Mouse (Mus musculus): ENCODE measurements around the gene Lrrc4c. TPM values are rescaled to one million over a fixed set of nuclear protein-coding genes. Genes with fewer than 3 reads are reported as not detected.
A peak's percentile ranks its signal among the peaks of the same experiment; 100 is the strongest.

The Lrrc4c gene
- polyA plus RNA-seq, 1 experiment from 2014 or later, result 13.4 TPM

GRCm38 (mm10) chr2:97467664-97468063, 1149.7 kb downstream of the Lrrc4c start:
- Histone ChIP-seq H3K9ac (peak overlapping the region; percentile 21; the same call in 1 of the 2 replicates), H3K27me3 (0 out of 2 replicates have a peak, but pooled peaks cover 4% of the 10 kb centered on the region), H3K4me3 (replicated peaks) (peak overlapping the region; percentile 52), H3K27ac (peak overlapping the region; percentile 89; the same call in 1 of the 2 replicates), H3K36me3 (replicated peaks) (no peaks in the 10 kb centered on the region), H3K4me1 (0 out of 2 replicates have a peak, but pooled peaks cover 7% of the 10 kb centered on the region), H3K4me2 (peak overlapping the region; percentile 72), H3K9me3 (no peaks in the 10 kb centered on the region)
- ATAC-seq (ENCODE audit: low FRiP score), result no peak
- WGBS, result 3% methylated on average over 8 of the region's 8 CpGs

GRCm38 (mm10) chr2:97468372-97468771, 1150.4 kb downstream of the Lrrc4c start:
- Histone ChIP-seq H3K4me1 (0 out of 2 replicates have a peak, but pooled peaks cover 7% of the 10 kb centered on the region), H3K9me3 (no peaks in the 10 kb centered on the region), H3K27me3 (0 out of 2 replicates have a peak, but pooled peaks cover 4% of the 10 kb centered on the region), H3K36me3 (replicated peaks) (no peaks in the 10 kb centered on the region), H3K27ac (no peak overlapping the region), H3K9ac (peak overlapping the region; percentile 48; the same call in 1 of the 2 replicates), H3K4me3 (replicated peaks) (peak overlapping the region; percentile 52), H3K4me2 (peak overlapping the region; percentile 72)
- 15% methylated on average over 5 of the region's 5 CpGs for WGBS
- no peak for ATAC-seq (ENCODE audit: low FRiP score)

DNA sequence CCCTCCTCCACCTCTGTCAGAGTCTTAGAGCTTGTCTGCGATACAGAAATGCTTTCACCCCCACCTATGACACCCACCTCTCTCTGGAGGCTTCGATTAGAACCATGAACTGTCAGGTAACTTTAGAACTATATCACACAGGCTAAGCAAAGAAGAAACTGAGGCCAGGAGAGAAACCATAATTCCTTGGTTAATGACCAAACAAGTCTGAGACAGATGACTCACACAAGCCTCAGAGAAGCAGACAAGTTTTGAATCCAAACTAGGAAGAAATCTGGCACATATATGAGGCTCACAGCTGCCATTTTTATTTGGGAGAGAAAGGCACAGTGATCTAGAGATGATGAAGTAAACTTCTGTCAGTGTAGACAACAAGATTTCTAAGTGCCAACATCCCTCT, 1151.4 kb downstream of the Lrrc4c start:
- H3K9me3 ChIP-seq, result no peaks in the 10 kb centered on the region
- 50% methylated on average over 2 of the region's 2 CpGs for WGBS
- H3K27ac ChIP-seq, result no peak overlapping the region
- 0 out of 2 replicates have a peak, but pooled peaks cover 7% of the 10 kb centered on the region for H3K4me1 ChIP-seq
- peak overlapping the region; percentile 72 for H3K4me2 ChIP-seq
- H3K27me3 ChIP-seq, result 0 out of 2 replicates have a peak, but pooled peaks cover 4% of the 10 kb centered on the region
- 0 out of 2 replicates have a peak overlapping the region, but pooled peaks have one; percentile 48 for H3K9ac ChIP-seq
- no peak for ATAC-seq (ENCODE audit: low FRiP score)
- H3K4me3 ChIP-seq (replicated peaks), result peak overlapping the region; percentile 52
- no peaks in the 10 kb centered on the region for H3K36me3 ChIP-seq (replicated peaks)

DNA sequence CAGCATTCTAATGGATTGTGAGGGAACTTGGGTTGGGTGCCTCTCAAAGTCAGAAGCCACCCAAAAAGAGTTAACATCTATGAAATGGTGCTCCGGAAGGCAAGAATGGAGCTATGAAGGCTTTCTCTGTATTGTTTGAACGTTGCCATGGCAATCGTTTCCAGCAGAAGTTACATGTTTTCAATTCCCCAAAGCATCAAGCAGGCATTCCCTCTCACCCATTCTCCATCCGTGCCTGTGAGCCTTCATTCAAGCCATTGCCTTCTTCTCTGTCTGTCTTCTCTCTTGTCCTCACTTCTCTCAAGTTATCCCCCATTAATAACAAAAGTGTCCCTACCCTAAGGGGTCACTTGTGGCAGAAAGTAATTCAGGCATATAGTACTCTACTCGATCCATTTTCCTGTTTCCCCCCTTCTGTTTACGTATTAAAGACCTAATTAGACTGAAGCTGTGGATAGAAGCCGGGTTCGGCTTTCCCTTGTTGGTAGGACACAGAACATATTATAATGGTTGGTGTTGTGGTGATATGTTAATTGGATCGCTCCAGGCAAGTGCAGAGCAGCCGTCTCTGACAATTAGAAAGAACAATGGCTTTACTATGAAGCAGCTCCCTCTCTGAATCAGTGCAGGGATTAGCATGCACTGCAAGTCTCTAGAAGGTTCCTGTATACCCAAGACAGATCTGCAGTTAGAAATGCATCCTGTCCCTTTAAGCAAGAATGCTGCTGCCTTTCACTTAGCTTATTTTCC, 1160.4 kb downstream of the Lrrc4c start:
- H3K27ac ChIP-seq, result peak overlapping the region; percentile 57
- peaks cover 15% of the 10 kb centered on the region for H3K4me1 ChIP-seq
- ATAC-seq (ENCODE audit: low FRiP score), result peak; percentile 93
- H3K4me3 ChIP-seq (replicated peaks), result no peak overlapping the region
- no peaks in the 10 kb centered on the region for H3K27me3 ChIP-seq
- no peaks in the 10 kb centered on the region for H3K9me3 ChIP-seq
- no peak overlapping the region for H3K9ac ChIP-seq
- H3K36me3 ChIP-seq (replicated peaks), result no peaks in the 10 kb centered on the region
- H3K4me2 ChIP-seq, result peak overlapping the region; percentile 41
- 14% methylated on average over 10 of the region's 10 CpGs for WGBS

DNA sequence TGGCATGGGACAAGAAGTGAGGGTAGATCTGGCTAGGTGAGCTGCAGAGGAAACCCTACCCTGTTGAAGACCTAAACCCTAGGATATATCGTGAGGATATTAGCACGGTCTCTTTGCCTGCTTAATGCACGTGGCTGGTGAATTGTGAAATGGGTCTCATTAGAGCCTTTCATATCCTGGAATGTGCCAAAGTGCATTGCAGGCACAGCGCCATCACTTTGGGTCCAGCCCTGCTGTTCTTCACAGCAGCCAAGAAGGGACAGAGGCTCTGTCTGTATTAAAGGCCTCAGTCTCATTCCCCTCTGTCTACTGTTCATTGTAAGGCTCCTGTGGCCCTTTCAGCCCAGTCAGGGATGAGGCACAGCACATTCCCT, 1160.9 kb downstream of the Lrrc4c start:
- Histone ChIP-seq H3K27me3 (no peaks in the 10 kb centered on the region), H3K4me2 (peak overlapping the region; percentile 41), H3K36me3 (replicated peaks) (no peaks in the 10 kb centered on the region), H3K27ac (peak overlapping the region; percentile 57), H3K9ac (no peak overlapping the region), H3K4me1 (peaks cover 15% of the 10 kb centered on the region), H3K9me3 (no peaks in the 10 kb centered on the region), H3K4me3 (replicated peaks) (no peak overlapping the region)
- WGBS, result 25% methylated on average over 4 of the region's 4 CpGs
- ATAC-seq (ENCODE audit: low FRiP score), result peak; percentile 69

GRCm38 (mm10) chr2:97484990-97485389, 1167.0 kb downstream of the Lrrc4c start:
- peaks cover 7% of the 10 kb centered on the region; the same call in 1 of the 2 replicates for H3K4me1 ChIP-seq
- H3K9ac ChIP-seq, result no peak overlapping the region
- H3K4me2 ChIP-seq, result no peak overlapping the region
- ATAC-seq (ENCODE audit: low FRiP score), result no peak
- H3K36me3 ChIP-seq (replicated peaks), result no peaks in the 10 kb centered on the region
- H3K27ac ChIP-seq, result no peak overlapping the region
- H3K4me3 ChIP-seq (replicated peaks), result no peak overlapping the region
- 63% methylated on average over 1 of the region's 1 CpGs for WGBS
- no peaks in the 10 kb centered on the region for H3K27me3 ChIP-seq
- H3K9me3 ChIP-seq, result no peaks in the 10 kb centered on the region

GRCm38 (mm10) chr2:97485609-97486008, 1167.6 kb downstream of the Lrrc4c start:
- 56% methylated on average over 2 of the region's 2 CpGs for WGBS
- ATAC-seq (ENCODE audit: low FRiP score), result no peak
- no peak overlapping the region for H3K27ac ChIP-seq

DNA sequence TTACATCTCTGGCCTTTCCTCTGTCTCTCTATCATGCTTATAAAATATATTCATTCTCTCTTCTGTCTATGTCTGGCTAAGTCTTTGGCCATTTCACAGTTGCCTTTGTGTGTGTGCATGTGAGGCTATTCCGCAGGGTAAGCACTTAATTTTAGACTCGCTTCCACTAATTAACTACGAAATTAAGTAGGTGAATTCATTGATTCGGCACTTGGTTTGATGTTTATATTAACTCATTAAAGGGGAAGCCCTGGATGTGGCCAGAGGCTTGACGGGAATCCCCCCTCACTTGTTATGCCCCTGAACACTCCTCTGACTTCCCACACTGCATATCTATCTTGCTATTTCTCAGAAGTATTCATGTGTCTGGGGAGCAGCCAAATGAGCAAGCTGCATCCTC, 1169.6 kb downstream of the Lrrc4c start:
- no peaks in the 10 kb centered on the region for H3K36me3 ChIP-seq (replicated peaks)
- 42% methylated on average over 5 of the region's 5 CpGs for WGBS
- no peak overlapping the region for H3K27ac ChIP-seq
- no peak overlapping the region for H3K4me2 ChIP-seq
- ATAC-seq (ENCODE audit: low FRiP score), result no peak; the same call in 1 of the 2 replicates
- H3K9ac ChIP-seq, result no peak overlapping the region
- no peak overlapping the region for H3K4me3 ChIP-seq (replicated peaks)
- H3K27me3 ChIP-seq, result no peaks in the 10 kb centered on the region
- peaks cover 7% of the 10 kb centered on the region; the same call in 1 of the 2 replicates for H3K4me1 ChIP-seq
- no peaks in the 10 kb centered on the region for H3K9me3 ChIP-seq

More at GRCm38 (mm10) chr2:97485609-97486008, 1167.6 kb downstream of the Lrrc4c start:
- H3K9ac ChIP-seq, result no peak overlapping the region
- H3K27me3 ChIP-seq, result no peaks in the 10 kb centered on the region
- no peak overlapping the region for H3K4me3 ChIP-seq (replicated peaks)
- H3K36me3 ChIP-seq (replicated peaks), result no peaks in the 10 kb centered on the region
- peaks cover 7% of the 10 kb centered on the region; the same call in 1 of the 2 replicates for H3K4me1 ChIP-seq
- no peaks in the 10 kb centered on the region for H3K9me3 ChIP-seq
- no peak overlapping the region for H3K4me2 ChIP-seq

GRCm38 (mm10) chr2:97497069-97497468, 1179.1 kb downstream of the Lrrc4c start:
- Histone ChIP-seq H3K9ac (no peak overlapping the region), H3K36me3 (replicated peaks) (no peaks in the 10 kb centered on the region), H3K27ac (no peak overlapping the region), H3K4me3 (replicated peaks) (no peak overlapping the region), H3K4me1 (no peaks in the 10 kb centered on the region), H3K9me3 (no peaks in the 10 kb centered on the region), H3K4me2 (no peak overlapping the region), H3K27me3 (no peaks in the 10 kb centered on the region)
- no peak for ATAC-seq (ENCODE audit: low FRiP score)

GRCm38 (mm10) chr2:97502501-97502900, 1184.5 kb downstream of the Lrrc4c start:
- Histone ChIP-seq H3K9ac (no peak overlapping the region), H3K27me3 (no peaks in the 10 kb centered on the region), H3K4me3 (replicated peaks) (no peak overlapping the region), H3K9me3 (no peaks in the 10 kb centered on the region), H3K27ac (no peak overlapping the region), H3K36me3 (replicated peaks) (no peaks in the 10 kb centered on the region), H3K4me1 (no peaks in the 10 kb centered on the region), H3K4me2 (no peak overlapping the region)
- no peak for ATAC-seq (ENCODE audit: low FRiP score)
- WGBS, result 66% methylated on average over 1 of the region's 1 CpGs

GRCm38 (mm10) chr2:97504902-97505301, 1186.9 kb downstream of the Lrrc4c start:
- Histone ChIP-seq H3K27me3 (no peaks in the 10 kb centered on the region), H3K9me3 (no peaks in the 10 kb centered on the region), H3K4me1 (no peaks in the 10 kb centered on the region), H3K4me2 (no peak overlapping the region), H3K9ac (no peak overlapping the region), H3K4me3 (replicated peaks) (no peak overlapping the region), H3K36me3 (replicated peaks) (no peaks in the 10 kb centered on the region), H3K27ac (no peak overlapping the region)
- 82% methylated on average over 5 of the region's 5 CpGs for WGBS
- ATAC-seq (ENCODE audit: low FRiP score), result no peak

GRCm38 (mm10) chr2:97524256-97524922, 1206.4 kb downstream of the Lrrc4c start:
- WGBS, result 15% methylated on average over 2 of the region's 2 CpGs
- Histone ChIP-seq H3K4me2 (no peak overlapping the region), H3K9me3 (no peaks in the 10 kb centered on the region), H3K4me1 (0 out of 2 replicates have a peak, but pooled peaks cover 3% of the 10 kb centered on the region), H3K4me3 (replicated peaks) (no peak overlapping the region), H3K9ac (no peak overlapping the region), H3K36me3 (replicated peaks) (no peaks in the 10 kb centered on the region), H3K27me3 (no peaks in the 10 kb centered on the region), H3K27ac (peak overlapping the region; percentile 14; the same call in 1 of the 2 replicates)
- peak; percentile 49; the same call in 1 of the 2 replicates for ATAC-seq (ENCODE audit: low FRiP score)

All from forebrain, embryonic 12.5 days (tissue).